Mouse (Mus musculus) liver, adult 2 months (tissue): ENCODE data around the gene Gpld1.

Source experiments
- CTCF ChIP-seq: fragments of 200-500 bp; IDR thresholded peaks from 2 replicates; pipeline ENCODE4 v1.5.1; 2011; ENCODE audit warnings: low read depth, low read length, control low read depth
- POLR2A ChIP-seq: fragments of 200-500 bp; IDR thresholded peaks from 2 replicates; pipeline ENCODE4 v1.6.1; 2011; ENCODE audit warnings: low read length, control low read depth; ENCODE audit not compliant: insufficient read depth; ENCODE audit errors: extremely low read depth

DNA sequence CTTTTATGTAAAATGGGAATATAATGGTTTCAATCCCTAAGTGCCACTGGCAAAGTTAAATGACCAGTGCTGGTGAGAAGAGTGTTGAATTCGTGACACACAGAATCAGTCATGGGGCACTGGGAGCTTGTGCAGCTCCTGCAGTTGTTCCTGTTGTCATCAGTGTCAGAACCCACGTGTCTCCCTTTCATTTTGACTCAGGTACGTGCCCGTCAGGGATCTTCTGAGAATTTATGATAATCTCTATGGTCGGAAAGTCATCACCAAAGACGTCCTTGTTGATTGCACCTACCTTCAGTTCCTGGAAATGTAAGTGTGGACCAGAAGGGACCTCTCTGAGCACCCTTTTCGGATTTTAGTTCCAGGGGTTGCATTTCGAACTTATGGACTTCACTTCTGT lies 19.2 kb downstream of the Gpld1 start:
- TF ChIP-seq POLR2A: no peak
- no peak for TF ChIP-seq CTCF
